25 mouse cellular contexts compared by ENCODE assay signal in the genomic region with DNA sequence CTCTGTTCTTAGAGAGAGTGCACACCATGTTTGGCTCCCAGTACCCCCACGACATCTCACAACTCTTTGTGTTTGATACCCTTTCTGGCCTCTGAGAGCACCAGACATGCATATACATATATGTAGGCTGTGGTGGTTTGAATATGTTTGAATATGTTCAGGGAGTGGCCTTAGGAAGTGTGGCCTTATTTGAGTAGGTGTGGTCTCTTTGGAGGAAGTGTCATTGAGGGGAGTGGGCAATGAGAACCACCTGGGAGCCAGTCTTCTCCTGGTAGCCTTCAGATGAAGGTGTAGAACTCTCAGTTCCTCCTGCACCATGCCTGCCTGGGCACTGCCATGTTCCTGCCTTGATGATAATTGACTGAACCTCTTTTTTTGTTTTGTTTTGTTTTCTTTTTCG. TPM values are rescaled to one million over a fixed set of nuclear protein-coding genes. Genes with fewer than 3 reads are reported as not detected.
"Had no signal": no experiment of that assay in that cellular context is flagged by ENCODE, and none has a peak within 500 bp of the region (broad histone marks: within the 10 kb centered on the region; RNA-seq: fewer than 3 reads in every experiment).

No protein-coding gene starts in this region.

- H3K27me3 ChIP-seq: midbrain, embryonic 12.5 days; neural tube, embryonic 13.5 days; neural tube, embryonic 15.5 days; stomach, embryonic 15.5 days had no signal

- H3K36me3 ChIP-seq: neural tube, embryonic 15.5 days; stomach, embryonic 15.5 days had no signal

- H3K4me1 ChIP-seq: midbrain, embryonic 12.5 days; neural tube, embryonic 13.5 days; neural tube, embryonic 15.5 days; stomach, embryonic 15.5 days had no signal

- H3K4me3 ChIP-seq: midbrain, embryonic 12.5 days; myocyte; neural tube, embryonic 13.5 days; neural tube, embryonic 15.5 days; stomach, embryonic 15.5 days had no signal

- H3K9me3 ChIP-seq: midbrain, embryonic 12.5 days; neural tube, embryonic 13.5 days; neural tube, embryonic 15.5 days; stomach, embryonic 15.5 days had no signal

- ATAC-seq: midbrain, embryonic 16.5 days had no signal

- DNase-seq: lung, adult 18-20 months; lung, embryonic 14.5 days; lung, postnatal 10 days; lung, postnatal 4 days; midbrain, embryonic 14.5 days; right cerebral cortex, postnatal 14 days; right cerebral cortex, postnatal 4 days; thymus, adult 2 months; thymus, postnatal 25 days; thymus, postnatal 4 days had no signal

- H3K4me2 ChIP-seq: lung, embryonic 14.5 days; midbrain, embryonic 12.5 days; neural tube, embryonic 13.5 days; neural tube, embryonic 15.5 days; stomach, embryonic 15.5 days had no signal

- H3K9ac ChIP-seq: liver, embryonic 14.5 days; lung, embryonic 14.5 days; midbrain, embryonic 12.5 days; neural tube, embryonic 13.5 days; neural tube, embryonic 15.5 days; stomach, embryonic 15.5 days had no signal

- H3K27ac ChIP-seq: liver, embryonic 14.5 days; midbrain, embryonic 12.5 days; neural tube, embryonic 13.5 days; neural tube, embryonic 15.5 days; stomach, embryonic 15.5 days; stomach, postnatal 0 days had no signal

RNA-seq across cellular contexts. Expression of a gene that starts 35.2 kb away (rescaled TPM):
- polyA plus RNA-seq: liver, embryonic 14.5 days; liver, embryonic 16.5 days; lung, embryonic 14.5 days; lung, embryonic 16.5 days; midbrain, embryonic 12.5 days; midbrain, embryonic 14.5 days; midbrain, embryonic 16.5 days; myocyte; neural tube, embryonic 11.5 days; neural tube, embryonic 13.5 days; neural tube, embryonic 15.5 days; small intestine, adult 2 months; spleen, adult 2 months; stomach, embryonic 15.5 days; stomach, postnatal 0 days; testis, adult 2 months; thymus, adult 2 months; urinary bladder, adult 2 months had no signal
